Mouse (Mus musculus) heart, embryonic 10.5 days (tissue): ENCODE measurements around the gene Socs7. TPM values are rescaled to one million over a fixed set of nuclear protein-coding genes. Genes with fewer than 3 reads are reported as not detected.

ENCODE experiments used
- DNase-seq: peaks from one replicate; pipeline ENCODE4 v3.0.0-alpha.2; 2017; ENCODE audit warnings: low spot score
- H3K27ac ChIP-seq: fragments of 300-500 bp; sonication (generic); 2 replicates; pipeline ENCODE4 v1.5.1; 2016; ENCODE audit warnings: mild to moderate bottlenecking
- H3K27me3 ChIP-seq: fragments of 300-500 bp; sonication (generic); 2 replicates; pipeline ENCODE4 v1.6.1; 2016; ENCODE audit warnings: mild to moderate bottlenecking; ENCODE audit not compliant: poor library complexity, insufficient read depth, severe bottlenecking
- H3K36me3 ChIP-seq: fragments of 300-500 bp; sonication (generic); 2 replicates; pipeline ENCODE4 v1.6.1; 2016; ENCODE audit warnings: mild to moderate bottlenecking, moderate library complexity
- H3K4me1 ChIP-seq: fragments of 300-500 bp; sonication (generic); 2 replicates; pipeline ENCODE4 v1.6.1; 2016; ENCODE audit warnings: mild to moderate bottlenecking
- H3K4me3 ChIP-seq: fragments of 300-500 bp; sonication (generic); 2 replicates; pipeline ENCODE4 v1.5.1; 2016; ENCODE audit warnings: mild to moderate bottlenecking, moderate library complexity
- H3K9me3 ChIP-seq: fragments of 300-500 bp; sonication (generic); 2 replicates; pipeline ENCODE4 v1.6.1; 2016; ENCODE audit warnings: mild to moderate bottlenecking, moderate library complexity
- WGBS: fragments of 180-500 bp; shearing (Covaris S2); methylation state at CpG from one replicate; pipeline ENCODE4 v1.1.7; 2016; 5-methylcytosine and 5-hydroxymethylcytosine counted together
- polyA plus RNA-seq: library from polyadenylated mRNA; unstranded; fragments of >200 nt; fragmentation: Nextera tagmentation; extraction: Ambion mirVana; gene quantifications from 2 replicates; pipeline ENCODE4 v1.2.1, GENCODE M21; 2016

Gene Socs7
- polyA plus RNA-seq, 1 experiment from 2014 or later = 3.2 TPM

DNA sequence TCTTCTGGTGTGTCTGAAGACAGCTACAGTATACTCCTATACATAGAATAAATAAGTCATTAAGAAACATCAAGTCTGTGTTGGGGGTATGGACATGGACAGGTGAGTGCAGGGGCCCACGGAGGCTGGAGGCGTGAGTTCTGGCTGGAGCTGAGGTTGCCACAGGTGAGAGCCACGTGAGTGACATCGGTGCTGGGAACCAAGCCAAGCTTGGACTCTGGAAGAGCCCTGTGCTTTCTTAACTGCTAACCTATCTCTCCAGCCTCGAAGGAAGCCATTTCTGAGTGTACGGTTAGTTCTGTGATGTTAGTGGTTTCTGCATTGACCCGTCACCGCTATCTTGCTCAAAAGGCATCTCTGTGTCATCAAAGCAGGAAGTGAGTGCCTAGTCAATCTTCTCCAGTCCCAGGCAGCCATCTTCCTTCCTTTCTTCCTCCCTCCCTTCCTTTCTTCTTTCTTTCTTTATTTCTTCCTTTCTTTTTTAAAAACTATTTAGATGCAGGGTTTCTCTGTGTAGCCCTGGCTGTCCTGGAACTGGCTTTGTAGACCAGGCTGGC lies 70.7 kb downstream of the Socs7 start:
- no peak for DNase-seq
- Histone ChIP-seq H3K36me3 (no peaks in the 10 kb centered on the region; the same call in 1 of the 2 replicates), H3K4me1 (peaks cover 67% of the 10 kb centered on the region), H3K27me3 (no peaks in the 10 kb centered on the region), H3K27ac (no peak overlapping the region), H3K4me3 (no peak overlapping the region), H3K9me3 (no peaks in the 10 kb centered on the region)
- 77% methylated on average over 8 of the region's 8 CpGs for WGBS

DNA sequence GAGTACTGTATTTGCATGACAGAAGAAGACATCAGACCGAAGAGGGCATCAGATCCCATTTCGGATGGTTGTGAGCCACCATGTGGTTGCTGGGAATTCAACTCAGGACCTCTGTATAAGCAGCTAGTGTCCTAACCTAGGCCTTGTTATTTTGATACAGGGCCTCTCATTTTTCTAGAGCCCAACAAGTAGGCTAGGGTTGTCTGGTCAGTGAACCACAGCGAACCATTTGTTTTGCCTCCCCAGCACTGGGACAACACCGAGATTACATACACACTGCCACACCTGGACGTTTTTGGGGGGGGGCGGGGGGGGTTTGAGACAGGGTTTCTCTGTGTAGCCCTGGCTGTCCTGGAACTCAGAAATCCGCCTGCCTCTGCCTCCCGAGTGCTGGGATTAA lies 71.8 kb downstream of the Socs7 start:
- Histone ChIP-seq H3K4me3 (no peak overlapping the region), H3K36me3 (no peaks in the 10 kb centered on the region; the same call in 1 of the 2 replicates), H3K9me3 (no peaks in the 10 kb centered on the region), H3K27ac (peak overlapping the region; percentile 99; the same call in 1 of the 2 replicates), H3K4me1 (peaks cover 69% of the 10 kb centered on the region), H3K27me3 (no peaks in the 10 kb centered on the region)
- WGBS = 82% methylated on average over 8 of the region's 8 CpGs
- no peak for DNase-seq

DNA sequence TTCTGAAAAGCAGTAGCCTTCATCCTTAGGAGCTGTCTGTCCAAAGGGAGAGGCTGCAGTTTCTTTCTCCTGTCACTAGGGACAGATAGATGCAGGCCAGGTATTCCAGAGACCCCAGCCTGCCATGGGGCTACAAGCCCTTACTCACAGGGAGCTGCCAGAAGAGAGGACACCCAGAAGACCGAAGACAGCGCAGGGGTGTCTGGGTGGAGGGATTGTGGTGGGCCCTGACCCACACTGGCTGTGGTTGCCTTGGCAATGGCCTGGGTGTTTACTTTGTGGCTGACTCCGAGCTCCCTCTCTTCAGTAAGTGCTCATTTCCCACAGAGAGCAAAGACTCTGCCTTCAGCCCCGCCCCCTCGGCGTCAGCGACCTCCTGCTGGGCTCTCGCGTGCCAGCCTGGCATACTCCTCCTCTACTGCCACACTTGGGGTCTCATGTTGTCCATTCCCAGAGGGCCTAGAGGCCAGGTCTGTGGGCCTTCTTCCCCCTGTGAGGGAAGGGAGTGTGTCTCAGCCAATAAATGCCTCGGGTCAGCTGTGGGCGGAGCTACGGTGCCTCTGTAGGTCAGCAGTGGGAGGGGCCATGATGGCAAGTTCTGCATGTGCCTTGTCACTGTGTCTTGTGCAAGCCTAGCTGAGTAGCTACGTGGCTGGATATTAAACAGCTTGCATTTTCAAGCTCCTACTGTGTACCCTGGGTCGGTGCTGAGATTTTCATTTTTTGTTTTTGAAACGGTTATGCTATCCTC lies 72.5 kb downstream of the Socs7 start:
- H3K4me1 ChIP-seq = peaks cover 69% of the 10 kb centered on the region
- WGBS = 3% methylated on average over 15 of the region's 15 CpGs

DNA sequence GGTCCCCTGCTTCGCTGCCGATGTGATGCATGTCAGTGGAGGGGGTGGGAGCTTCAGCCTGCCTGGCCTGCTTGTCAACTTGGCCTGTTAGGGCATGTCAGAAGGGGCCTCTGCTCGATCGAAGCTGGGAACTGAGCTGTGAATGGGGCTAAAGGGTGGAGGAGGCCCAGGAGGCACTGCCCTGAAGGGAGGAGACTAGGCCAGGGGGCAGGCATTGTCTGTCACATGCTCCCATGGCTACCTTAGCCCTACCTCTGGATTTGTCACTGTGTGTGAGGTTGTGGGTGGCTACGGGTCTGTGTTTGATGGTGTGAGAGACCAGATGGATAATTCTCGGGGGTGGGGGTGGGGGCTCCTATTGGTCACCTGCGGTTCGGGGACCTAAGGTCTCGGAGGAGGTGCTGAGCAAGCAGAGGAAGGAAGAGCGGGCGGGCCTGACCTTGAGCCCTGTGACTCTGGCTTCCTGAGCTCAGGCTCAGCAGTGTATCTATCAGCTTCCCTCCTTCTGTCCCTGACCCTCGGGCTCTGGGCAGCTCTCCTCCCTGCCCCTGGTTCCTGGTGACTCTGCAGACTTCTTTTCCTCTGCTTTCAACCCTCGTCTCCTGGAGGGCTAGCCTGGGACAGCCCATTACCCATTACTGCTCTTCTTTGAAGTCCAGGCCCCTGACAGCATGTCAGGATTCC lies 73.6 kb downstream of the Socs7 start:
- DNase-seq = peak; percentile 89
- H3K9me3 ChIP-seq = no peaks in the 10 kb centered on the region
- no peaks in the 10 kb centered on the region; the same call in 1 of the 2 replicates for H3K36me3 ChIP-seq
- peak overlapping the region; percentile 60 for H3K4me3 ChIP-seq
- H3K4me1 ChIP-seq = peaks cover 77% of the 10 kb centered on the region
- H3K27ac ChIP-seq = peak overlapping the region; percentile 99
- no peaks in the 10 kb centered on the region for H3K27me3 ChIP-seq
- 19% methylated on average over 13 of the region's 13 CpGs for WGBS

More for the DNA sequence above, 72.5 kb downstream of the Socs7 start:
- Histone ChIP-seq H3K27ac (peak overlapping the region; percentile 99), H3K36me3 (no peaks in the 10 kb centered on the region; the same call in 1 of the 2 replicates), H3K27me3 (no peaks in the 10 kb centered on the region), H3K9me3 (no peaks in the 10 kb centered on the region), H3K4me3 (peak overlapping the region; percentile 60)
- peak; percentile 97 for DNase-seq

DNA sequence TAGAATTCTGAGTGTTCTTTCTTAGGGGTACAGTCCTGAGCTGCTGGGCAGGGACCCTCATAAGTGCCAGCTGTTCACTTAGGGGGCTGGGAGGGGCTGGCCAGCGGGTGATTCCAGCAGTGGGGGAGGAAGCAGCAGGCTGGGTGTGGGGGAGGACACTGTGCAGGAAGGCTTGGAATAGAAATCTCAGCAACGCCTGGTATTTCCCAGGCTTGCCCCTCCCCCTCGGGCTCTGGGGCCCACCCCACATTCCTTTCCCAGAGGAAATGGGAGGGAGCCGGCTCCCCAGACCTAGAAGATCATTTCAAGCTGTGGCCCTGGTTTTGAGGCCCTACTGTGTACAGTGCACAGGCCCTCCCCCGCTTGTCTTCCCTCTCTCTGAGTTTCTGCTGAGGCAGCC lies 75.4 kb downstream of the Socs7 start:
- peak overlapping the region; percentile 38 for H3K4me3 ChIP-seq
- DNase-seq = peak; percentile 90
- 4% methylated on average over 5 of the region's 5 CpGs for WGBS

DNA sequence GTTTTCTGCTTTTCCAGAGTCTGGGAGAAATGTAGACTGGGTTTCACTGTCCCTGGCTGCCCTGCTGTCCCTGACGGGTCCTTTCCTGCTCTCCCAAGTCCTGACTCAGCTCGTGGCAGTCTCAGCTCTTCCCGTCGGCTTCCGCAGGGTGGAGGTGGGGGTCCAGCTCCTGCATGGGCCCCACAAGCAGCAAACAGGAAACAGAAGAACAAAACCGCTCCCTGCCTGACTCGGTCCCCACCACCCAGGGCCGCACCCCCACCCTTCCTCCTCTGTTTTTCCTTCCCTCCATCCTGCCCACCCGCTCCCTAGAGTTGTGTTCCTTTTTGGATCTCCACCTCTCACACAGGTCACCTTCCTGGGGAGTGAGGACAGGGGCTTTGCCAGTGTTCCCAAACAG lies 76.5 kb downstream of the Socs7 start:
- no peak for DNase-seq
- Histone ChIP-seq H3K27ac (peak overlapping the region; percentile 99), H3K4me1 (peaks cover 94% of the 10 kb centered on the region), H3K27me3 (no peaks in the 10 kb centered on the region), H3K36me3 (peaks cover 14% of the 10 kb centered on the region), H3K9me3 (no peaks in the 10 kb centered on the region), H3K4me3 (peak overlapping the region; percentile 31)
- 21% methylated on average over 9 of the region's 9 CpGs for WGBS

More for the DNA sequence above, 75.4 kb downstream of the Socs7 start:
- H3K4me1 ChIP-seq = peaks cover 87% of the 10 kb centered on the region
- H3K36me3 ChIP-seq = peaks cover 5% of the 10 kb centered on the region; the same call in 1 of the 2 replicates
- H3K9me3 ChIP-seq = no peaks in the 10 kb centered on the region
- H3K27me3 ChIP-seq = no peaks in the 10 kb centered on the region
- peak overlapping the region; percentile 99 for H3K27ac ChIP-seq

DNA sequence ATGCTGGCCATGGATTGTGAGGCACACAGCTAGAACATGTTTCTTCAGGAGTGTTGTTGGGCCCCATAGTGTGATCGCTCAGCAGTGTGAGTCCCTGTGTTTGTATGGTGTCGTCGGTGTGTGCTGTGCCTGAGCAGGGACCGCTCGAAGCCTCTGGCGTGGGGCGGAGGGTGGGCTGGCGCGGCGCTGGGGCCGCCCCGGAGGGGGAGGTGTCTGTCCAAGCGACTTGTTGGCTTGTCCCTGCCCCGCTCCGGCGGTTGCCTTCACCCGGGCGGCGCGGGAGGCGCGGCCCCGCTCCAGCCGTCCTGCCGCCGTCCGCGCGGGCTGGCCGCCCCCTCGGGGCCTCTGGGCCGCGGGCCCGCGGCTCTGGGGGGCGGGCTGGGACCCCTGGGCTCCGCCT lies 77.6 kb downstream of the Socs7 start:
- under 1% methylated on average over 36 of the region's 37 CpGs for WGBS
- H3K9me3 ChIP-seq = no peaks in the 10 kb centered on the region
- peak overlapping the region; percentile 99 for H3K4me3 ChIP-seq
- peaks cover 99% of the 10 kb centered on the region for H3K4me1 ChIP-seq
- no peaks in the 10 kb centered on the region for H3K27me3 ChIP-seq
- H3K36me3 ChIP-seq = peaks cover 24% of the 10 kb centered on the region
- peak; percentile 94 for DNase-seq
- peak overlapping the region; percentile 99 for H3K27ac ChIP-seq

DNA sequence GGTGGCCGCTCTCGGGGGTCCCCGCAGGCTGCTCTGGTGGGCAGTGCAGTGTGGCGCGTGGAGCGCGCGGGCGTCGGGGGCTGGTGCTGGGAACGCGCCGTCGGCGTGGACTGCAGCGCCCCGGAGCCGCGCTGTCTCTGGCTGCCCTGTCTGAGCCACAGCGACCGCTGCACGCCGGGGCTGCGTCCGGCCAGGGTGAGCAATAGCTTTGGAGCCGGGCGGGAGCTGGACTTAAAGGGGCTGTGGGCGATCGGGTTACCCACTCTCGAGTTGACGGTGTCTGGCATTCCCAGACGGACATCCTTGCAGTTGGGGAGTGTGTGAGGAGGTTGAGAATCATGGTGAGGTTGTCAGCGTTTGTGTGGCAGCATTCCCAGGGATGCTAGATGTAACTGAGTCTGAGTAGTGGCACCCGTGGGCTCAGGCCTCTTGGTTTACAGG lies 78.1 kb downstream of the Socs7 start:
- Histone ChIP-seq H3K27ac (peak overlapping the region; percentile 99), H3K36me3 (peaks cover 30% of the 10 kb centered on the region), H3K4me1 (peaks cover 99% of the 10 kb centered on the region), H3K27me3 (no peaks in the 10 kb centered on the region), H3K4me3 (peak overlapping the region; percentile 99), H3K9me3 (no peaks in the 10 kb centered on the region)
- WGBS = 1% methylated on average over 34 of the region's 34 CpGs
- no peak for DNase-seq

DNA sequence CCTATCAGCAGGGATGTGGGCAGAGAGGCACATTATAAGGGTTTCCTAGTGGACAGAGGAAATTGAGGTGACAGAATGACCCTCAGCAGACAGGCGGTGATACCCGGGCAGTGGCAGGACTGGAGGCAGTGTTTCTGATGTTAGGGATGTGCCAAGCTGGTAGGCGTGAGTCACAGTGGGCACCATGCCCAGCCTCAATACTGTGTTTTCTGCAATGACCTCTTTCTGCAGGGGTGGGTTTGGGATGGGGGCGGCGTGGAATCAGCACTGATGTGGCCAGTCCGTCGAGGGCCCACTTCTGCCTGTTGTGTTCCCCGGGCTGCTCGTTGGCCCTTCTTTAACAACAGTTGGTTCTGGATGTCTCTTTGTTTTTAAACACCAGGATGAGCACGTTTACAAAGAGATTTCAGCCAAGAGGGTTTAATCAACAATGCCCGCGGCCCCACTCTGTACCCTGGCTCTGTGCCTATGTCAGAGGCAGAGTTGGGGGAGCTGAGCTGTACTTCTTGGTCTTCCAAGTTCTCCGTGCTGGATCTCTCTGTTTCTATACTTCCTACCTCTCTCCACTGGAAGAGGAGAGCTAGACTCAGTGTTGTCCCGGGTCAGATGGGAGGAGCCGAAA lies 78.8 kb downstream of the Socs7 start:
- peak overlapping the region; percentile 99 for H3K4me3 ChIP-seq
- H3K27me3 ChIP-seq = no peaks in the 10 kb centered on the region
- peaks cover 36% of the 10 kb centered on the region for H3K36me3 ChIP-seq
- H3K4me1 ChIP-seq = peaks cover 99% of the 10 kb centered on the region
- H3K9me3 ChIP-seq = no peaks in the 10 kb centered on the region
- WGBS = 30% methylated on average over 15 of the region's 15 CpGs
- no peak for DNase-seq
- H3K27ac ChIP-seq = peak overlapping the region; percentile 99

DNA sequence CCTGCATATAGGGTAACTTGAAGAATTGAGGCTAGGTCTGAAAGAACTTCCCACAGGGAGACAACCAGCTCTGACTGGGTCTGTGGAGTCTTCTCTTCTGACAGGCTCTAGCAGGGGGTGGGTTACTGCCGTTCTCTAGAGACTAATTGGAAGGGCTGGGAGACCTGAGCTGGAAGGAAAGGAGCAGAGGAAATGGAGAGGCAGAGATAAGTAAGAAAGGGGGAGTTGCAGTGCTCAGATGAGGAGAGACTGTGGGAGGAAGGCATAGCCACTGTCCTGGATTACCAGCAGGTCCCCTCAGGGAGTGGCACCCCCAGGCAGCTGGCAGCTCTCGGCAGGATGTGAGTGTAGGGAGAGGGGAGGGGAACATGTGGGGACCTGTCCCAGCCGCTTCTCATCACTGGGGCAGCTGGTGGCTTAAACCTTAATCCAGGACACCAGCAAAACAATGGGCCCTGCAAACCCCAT lies 79.3 kb downstream of the Socs7 start:
- peaks cover 42% of the 10 kb centered on the region for H3K36me3 ChIP-seq
- peak overlapping the region; percentile 99 for H3K4me3 ChIP-seq
- peak overlapping the region; percentile 99 for H3K27ac ChIP-seq
- H3K4me1 ChIP-seq = peaks cover 99% of the 10 kb centered on the region
- H3K27me3 ChIP-seq = no peaks in the 10 kb centered on the region
- 4% methylated on average over 3 of the region's 3 CpGs for WGBS
- DNase-seq = no peak
- no peaks in the 10 kb centered on the region for H3K9me3 ChIP-seq

DNA sequence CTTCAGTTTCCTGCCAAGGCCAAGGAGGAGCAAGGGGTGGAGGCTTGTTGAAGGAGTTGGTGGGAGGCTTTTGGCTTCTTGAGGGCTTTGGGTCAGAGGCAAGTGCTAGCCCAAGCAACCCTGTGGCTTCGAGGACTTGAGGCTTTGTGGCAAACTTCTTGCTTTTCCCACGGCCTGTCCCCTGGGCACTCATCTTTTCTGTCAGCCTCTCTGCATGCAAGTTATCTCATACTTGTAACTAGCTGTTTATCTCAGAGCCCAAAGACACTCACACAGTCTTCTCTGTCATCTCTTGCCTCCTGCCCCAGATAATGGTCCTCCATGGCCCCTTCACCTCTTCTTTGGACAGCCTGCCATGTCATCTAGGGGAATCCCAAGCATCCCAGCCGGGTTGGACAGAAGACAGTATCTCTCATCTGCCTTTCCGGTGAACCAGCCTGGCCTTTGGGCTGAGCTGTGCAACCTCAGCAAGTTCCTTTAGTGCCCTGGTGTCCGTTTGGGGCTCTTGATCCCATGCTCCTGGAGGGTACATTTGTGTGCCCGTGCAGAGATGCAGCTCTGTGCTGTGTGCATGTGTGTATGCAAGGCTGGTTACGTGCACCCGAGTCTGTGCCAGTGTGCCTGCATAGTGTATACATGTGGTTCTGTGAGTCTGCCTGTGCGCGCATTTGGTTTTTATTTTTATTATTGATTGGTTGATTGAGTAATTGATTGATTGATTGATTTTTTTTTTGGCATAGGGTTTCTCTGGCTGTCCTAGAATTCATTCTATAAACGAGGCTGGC lies 80.7 kb downstream of the Socs7 start:
- no peak for DNase-seq
- H3K4me1 ChIP-seq = peaks cover 87% of the 10 kb centered on the region
- no peaks in the 10 kb centered on the region for H3K9me3 ChIP-seq
- peaks cover 56% of the 10 kb centered on the region for H3K36me3 ChIP-seq
- 58% methylated on average over 11 of the region's 11 CpGs for WGBS
- H3K4me3 ChIP-seq = peak overlapping the region; percentile 99
- no peaks in the 10 kb centered on the region for H3K27me3 ChIP-seq
- peak overlapping the region; percentile 99 for H3K27ac ChIP-seq

DNA sequence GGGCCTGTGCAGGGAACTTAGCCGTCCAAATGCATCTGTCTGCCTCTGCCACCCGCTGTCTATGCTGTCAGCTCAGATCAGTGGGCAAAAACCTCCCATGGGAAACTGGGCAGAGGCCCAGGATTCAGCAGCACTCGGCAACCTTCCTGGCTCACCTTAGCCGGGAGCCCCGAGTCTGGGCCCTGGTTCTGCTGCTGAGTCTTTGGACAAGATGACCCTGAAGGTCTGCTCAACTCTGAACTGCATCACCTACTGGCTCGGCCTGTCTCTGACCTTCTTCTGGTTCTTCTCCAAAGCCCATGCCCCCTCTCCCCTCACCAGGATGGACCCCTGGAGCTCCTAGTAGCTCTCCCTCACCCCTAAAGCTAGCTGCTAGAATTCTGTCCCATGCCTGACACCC lies 83.2 kb downstream of the Socs7 start:
- Histone ChIP-seq H3K4me3 (peak overlapping the region; percentile 16; the same call in 1 of the 2 replicates), H3K36me3 (peaks cover 81% of the 10 kb centered on the region)
- 51% methylated on average over 6 of the region's 6 CpGs for WGBS

More for the DNA sequence above, 83.2 kb downstream of the Socs7 start:
- Histone ChIP-seq H3K27ac (peak overlapping the region; percentile 99), H3K27me3 (no peaks in the 10 kb centered on the region), H3K9me3 (no peaks in the 10 kb centered on the region), H3K4me1 (peaks cover 84% of the 10 kb centered on the region)
- no peak for DNase-seq
